Mouse (Mus musculus): ENCODE measurements around the gene Gpr18.

DNA sequence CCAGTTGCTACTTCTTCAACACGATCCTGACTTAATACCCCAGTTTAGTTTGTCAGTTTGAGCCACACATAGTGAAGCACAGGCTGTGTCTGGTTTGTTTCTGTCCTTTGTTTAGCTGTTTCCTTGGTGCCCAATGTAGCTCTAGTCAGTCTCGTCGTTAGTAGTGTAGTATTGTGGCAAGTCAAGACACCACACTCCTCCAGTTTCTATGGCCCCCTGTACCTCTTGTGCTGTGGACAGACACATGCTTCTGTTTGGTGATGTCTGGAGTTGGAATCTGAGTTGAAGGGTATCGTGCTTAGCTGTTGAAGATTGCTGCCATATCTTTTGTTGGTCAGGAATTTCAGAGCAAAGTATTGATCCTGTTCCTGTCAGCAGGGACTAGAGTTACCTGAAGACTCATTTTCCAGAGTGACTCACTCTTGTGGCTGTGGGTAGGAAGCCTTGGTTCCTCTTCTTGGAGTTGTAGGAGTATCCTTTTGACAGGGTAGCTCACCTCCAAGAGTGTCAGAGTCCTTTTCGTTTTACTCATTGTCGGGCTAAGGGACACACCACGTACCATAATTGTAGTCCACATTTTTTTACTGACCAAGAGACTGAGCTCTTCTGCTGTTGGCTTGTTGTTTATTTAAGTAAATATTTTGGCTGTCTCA lies 15.3 kb upstream of the Gpr18 start:
- TF ChIP-seq EP300 (IDR thresholded peaks at IDR 0.05; ENCODE audit: low read depth), result no peak
- no peak for TF ChIP-seq CTCF (IDR thresholded peaks at IDR 0.05; ENCODE audit: low read depth)
